Mouse (Mus musculus): ENCODE measurements around the gene Tymp. TPM values are rescaled to one million over a fixed set of nuclear protein-coding genes. Genes with fewer than 3 reads are reported as not detected.

Gene Tymp
- polyA plus RNA-seq, 1 experiment from 2014 or later: 3.0 TPM

GRCm38 (mm10) chr15:89363051-89363450 lies 13.8 kb downstream of the Tymp start:
- no peak for ATAC-seq (ENCODE audit: low FRiP score)
- H3K36me3 ChIP-seq (replicated peaks; ENCODE audit: control insufficient read depth, insufficient read depth): peaks cover 79% of the 10 kb centered on the region

GRCm38 (mm10) chr15:89358784-89359183 lies 18.1 kb downstream of the Tymp start:
- H3K27me3 ChIP-seq (ENCODE audit: control insufficient read depth, insufficient read depth, low read length): no peaks in the 10 kb centered on the region
- no peak overlapping the region for H3K4me2 ChIP-seq (replicated peaks)
- H3K9ac ChIP-seq: no peak overlapping the region
- ATAC-seq (ENCODE audit: low FRiP score): no peak
- peaks cover 37% of the 10 kb centered on the region for H3K36me3 ChIP-seq (replicated peaks; ENCODE audit: control insufficient read depth, insufficient read depth)
- WGBS: 89% methylated on average over 3 of the region's 3 CpGs
- peaks cover 19% of the 10 kb centered on the region for H3K4me1 ChIP-seq (replicated peaks; ENCODE audit: control insufficient read depth, insufficient read depth, low read length)
- no peaks in the 10 kb centered on the region for H3K9me3 ChIP-seq (ENCODE audit: control insufficient read depth, low read length)
- H3K4me3 ChIP-seq (replicated peaks; ENCODE audit: low read length): no peak overlapping the region
- no peak for DNase-seq (ENCODE audit: low spot score)
- H3K27ac ChIP-seq: no peak overlapping the region

More at GRCm38 (mm10) chr15:89363051-89363450, 13.8 kb downstream of the Tymp start:
- 98% methylated on average over 7 of the region's 7 CpGs for WGBS
- Histone ChIP-seq H3K4me3 (replicated peaks; ENCODE audit: low read length) (no peak overlapping the region), H3K4me1 (replicated peaks; ENCODE audit: control insufficient read depth, insufficient read depth, low read length) (no peaks in the 10 kb centered on the region), H3K9me3 (ENCODE audit: control insufficient read depth, low read length) (no peaks in the 10 kb centered on the region), H3K27me3 (ENCODE audit: control insufficient read depth, insufficient read depth, low read length) (no peaks in the 10 kb centered on the region), H3K27ac (no peak overlapping the region), H3K4me2 (replicated peaks) (no peak overlapping the region), H3K9ac (no peak overlapping the region)
- no peak for DNase-seq (ENCODE audit: low spot score)

- H3K27ac ChIP-seq: peak overlapping the region; percentile 85
- ATAC-seq (ENCODE audit: low FRiP score): no peak
- H3K4me1 ChIP-seq (replicated peaks; ENCODE audit: control insufficient read depth, insufficient read depth, low read length): peaks cover 19% of the 10 kb centered on the region
- no peaks in the 10 kb centered on the region for H3K9me3 ChIP-seq (ENCODE audit: control insufficient read depth, low read length)
- H3K36me3 ChIP-seq (replicated peaks; ENCODE audit: control insufficient read depth, insufficient read depth): peaks cover 34% of the 10 kb centered on the region
- peak; percentile 67 for DNase-seq (ENCODE audit: low spot score)
- H3K27me3 ChIP-seq (ENCODE audit: control insufficient read depth, insufficient read depth, low read length): no peaks in the 10 kb centered on the region
- under 1% methylated on average over 15 of the region's 15 CpGs for WGBS
- H3K4me3 ChIP-seq (replicated peaks; ENCODE audit: low read length): peak overlapping the region; percentile 90
- peak overlapping the region; percentile 80 for H3K4me2 ChIP-seq (replicated peaks)
- H3K9ac ChIP-seq: peak overlapping the region; percentile 84
Observed at GRCm38 (mm10) chr15:89356372-89356771, 20.5 kb downstream of the Tymp start.

GRCm38 (mm10) chr15:89355241-89356187 lies 21.3 kb downstream of the Tymp start, which contains the start of the genes Lmf2 and Ncaph2:
Gene Lmf2 (minus strand): TSS chr15:89355659.
Gene Ncaph2 (plus strand): TSS chr15:89355719.
- peak within 1 kb of the TSS; percentile 80 for H3K4me2 ChIP-seq (replicated peaks)
- ATAC-seq (ENCODE audit: low FRiP score) (peak; percentile 93), DNase-seq (ENCODE audit: low spot score) (peak; percentile 99)
- under 1% methylated on average over 64 of the region's 64 CpGs for WGBS
- peak within 1 kb of the TSS; percentile 90 for H3K4me3 ChIP-seq (replicated peaks; ENCODE audit: low read length)
- H3K36me3 ChIP-seq (replicated peaks; ENCODE audit: control insufficient read depth, insufficient read depth): peaks cover 33% of the 10 kb centered on the region
- H3K27me3 ChIP-seq (ENCODE audit: control insufficient read depth, insufficient read depth, low read length): no peaks in the 10 kb centered on the region
- peak within 1 kb of the TSS; percentile 85 for H3K27ac ChIP-seq
- H3K4me1 ChIP-seq (replicated peaks; ENCODE audit: control insufficient read depth, insufficient read depth, low read length): peaks cover 19% of the 10 kb centered on the region
- no peaks in the 10 kb centered on the region for H3K9me3 ChIP-seq (ENCODE audit: control insufficient read depth, low read length)
- H3K9ac ChIP-seq: peak within 1 kb of the TSS; percentile 84

GRCm38 (mm10) chr15:89354455-89354854 lies 22.4 kb downstream of the Tymp start:
- no peaks in the 10 kb centered on the region for H3K9me3 ChIP-seq (ENCODE audit: control insufficient read depth, low read length)
- H3K9ac ChIP-seq: peak overlapping the region; percentile 84
- H3K27me3 ChIP-seq (ENCODE audit: control insufficient read depth, insufficient read depth, low read length): no peaks in the 10 kb centered on the region
- H3K36me3 ChIP-seq (replicated peaks; ENCODE audit: control insufficient read depth, insufficient read depth): peaks cover 38% of the 10 kb centered on the region
- no peak overlapping the region for H3K27ac ChIP-seq
- peaks cover 19% of the 10 kb centered on the region for H3K4me1 ChIP-seq (replicated peaks; ENCODE audit: control insufficient read depth, insufficient read depth, low read length)
- DNase-seq (ENCODE audit: low spot score) (no peak), ATAC-seq (ENCODE audit: low FRiP score) (no peak)
- peak overlapping the region; percentile 80 for H3K4me2 ChIP-seq (replicated peaks)
- WGBS: 88% methylated on average over 7 of the region's 7 CpGs
- H3K4me3 ChIP-seq (replicated peaks; ENCODE audit: low read length): peak overlapping the region; percentile 90

GRCm38 (mm10) chr15:89353837-89354236 lies 23.0 kb downstream of the Tymp start:
- ATAC-seq (ENCODE audit: low FRiP score): no peak
- H3K4me3 ChIP-seq (replicated peaks; ENCODE audit: low read length): no peak overlapping the region

GRCm38 (mm10) chr15:89352795-89353194 lies 24.0 kb downstream of the Tymp start:
- peaks cover 38% of the 10 kb centered on the region for H3K36me3 ChIP-seq (replicated peaks; ENCODE audit: control insufficient read depth, insufficient read depth)

More at GRCm38 (mm10) chr15:89353837-89354236, 23.0 kb downstream of the Tymp start:
- WGBS: 94% methylated on average over 16 of the region's 16 CpGs
- Histone ChIP-seq H3K27ac (no peak overlapping the region), H3K9me3 (ENCODE audit: control insufficient read depth, low read length) (no peaks in the 10 kb centered on the region), H3K4me1 (replicated peaks; ENCODE audit: control insufficient read depth, insufficient read depth, low read length) (peaks cover 19% of the 10 kb centered on the region), H3K4me2 (replicated peaks) (no peak overlapping the region), H3K36me3 (replicated peaks; ENCODE audit: control insufficient read depth, insufficient read depth) (peaks cover 38% of the 10 kb centered on the region), H3K27me3 (ENCODE audit: control insufficient read depth, insufficient read depth, low read length) (no peaks in the 10 kb centered on the region), H3K9ac (no peak overlapping the region)
- no peak for DNase-seq (ENCODE audit: low spot score)

GRCm38 (mm10) chr15:89352054-89352453 lies 24.8 kb downstream of the Tymp start:
- WGBS: 98% methylated on average over 14 of the region's 14 CpGs
- peaks cover 38% of the 10 kb centered on the region for H3K36me3 ChIP-seq (replicated peaks; ENCODE audit: control insufficient read depth, insufficient read depth)
- no peak overlapping the region for H3K4me2 ChIP-seq (replicated peaks)
- H3K27ac ChIP-seq: no peak overlapping the region
- H3K4me1 ChIP-seq (replicated peaks; ENCODE audit: control insufficient read depth, insufficient read depth, low read length): peaks cover 16% of the 10 kb centered on the region
- no peak overlapping the region for H3K4me3 ChIP-seq (replicated peaks; ENCODE audit: low read length)
- H3K9me3 ChIP-seq (ENCODE audit: control insufficient read depth, low read length): no peaks in the 10 kb centered on the region
- H3K9ac ChIP-seq: no peak overlapping the region
- ATAC-seq (ENCODE audit: low FRiP score) (no peak), DNase-seq (ENCODE audit: low spot score) (no peak)
- no peaks in the 10 kb centered on the region for H3K27me3 ChIP-seq (ENCODE audit: control insufficient read depth, insufficient read depth, low read length)

More at GRCm38 (mm10) chr15:89352795-89353194, 24.0 kb downstream of the Tymp start:
- no peak for ATAC-seq (ENCODE audit: low FRiP score)
- Histone ChIP-seq H3K4me1 (replicated peaks; ENCODE audit: control insufficient read depth, insufficient read depth, low read length) (peaks cover 19% of the 10 kb centered on the region), H3K4me3 (replicated peaks; ENCODE audit: low read length) (no peak overlapping the region), H3K9me3 (ENCODE audit: control insufficient read depth, low read length) (no peaks in the 10 kb centered on the region), H3K4me2 (replicated peaks) (no peak overlapping the region), H3K27me3 (ENCODE audit: control insufficient read depth, insufficient read depth, low read length) (no peaks in the 10 kb centered on the region), H3K9ac (no peak overlapping the region), H3K27ac (no peak overlapping the region)
- no peak for DNase-seq (ENCODE audit: low spot score)
- WGBS: 97% methylated on average over 12 of the region's 12 CpGs

GRCm38 (mm10) chr15:89351302-89351701 lies 25.5 kb downstream of the Tymp start:
- H3K27me3 ChIP-seq (ENCODE audit: control insufficient read depth, insufficient read depth, low read length): no peaks in the 10 kb centered on the region
- no peak overlapping the region for H3K4me2 ChIP-seq (replicated peaks)
- H3K9ac ChIP-seq: no peak overlapping the region
- 90% methylated on average over 15 of the region's 15 CpGs for WGBS
- peaks cover 8% of the 10 kb centered on the region for H3K4me1 ChIP-seq (replicated peaks; ENCODE audit: control insufficient read depth, insufficient read depth, low read length)
- no peak for ATAC-seq (ENCODE audit: low FRiP score)
- no peak overlapping the region for H3K4me3 ChIP-seq (replicated peaks; ENCODE audit: low read length)
- no peaks in the 10 kb centered on the region for H3K9me3 ChIP-seq (ENCODE audit: control insufficient read depth, low read length)
- H3K27ac ChIP-seq: no peak overlapping the region
- no peak for DNase-seq (ENCODE audit: low spot score)
- H3K36me3 ChIP-seq (replicated peaks; ENCODE audit: control insufficient read depth, insufficient read depth): peaks cover 38% of the 10 kb centered on the region

All from hindbrain, embryonic 14.5 days (tissue).